Mouse (Mus musculus) adrenal gland, adult 10 weeks (tissue): ENCODE measurements around the gene Mlana. TPM values are rescaled to one million over a fixed set of nuclear protein-coding genes. Genes with fewer than 3 reads are reported as not detected.

ENCODE experiments used
- polyA plus RNA-seq: library from polyadenylated mRNA; stranded (reverse); fragments of 350-450 nt; fragmentation: Illumina TruSeq; extraction: RNeasy Lipid Tissue Mini Kit (QIAGEN cat#74804); gene quantifications from one replicate; pipeline ENCODE4 v1.2.3, GENCODE M21; 2014; ENCODE audit warnings: low read depth, low replicate concordance

Mlana gene
- polyA plus RNA-seq: not detected

GRCm38 (mm10) chr19:29697245-29697874 lies at the start of gene Mlana:
TSS of gene Mlana (plus strand) at chr19:29697824.

Other genes with a start within 250 kb of the Mlana start
- gene Ric1, start 175.5 kb upstream of the Mlana start, polyA plus RNA-seq: 45.5 TPM
- gene Ermp1, start 49.4 kb upstream of the Mlana start, polyA plus RNA-seq: 195 TPM
- 42.7 TPM for gene 9930021J03Rik, start 108.2 kb downstream of the Mlana start, polyA plus RNA-seq
- 44.3 TPM for gene Ranbp6, start 115.2 kb downstream of the Mlana start, polyA plus RNA-seq
- 34.1 TPM for gene Il33, start 227.3 kb downstream of the Mlana start, polyA plus RNA-seq